Mouse (Mus musculus): ENCODE data around the gene Ifne.

DNA sequence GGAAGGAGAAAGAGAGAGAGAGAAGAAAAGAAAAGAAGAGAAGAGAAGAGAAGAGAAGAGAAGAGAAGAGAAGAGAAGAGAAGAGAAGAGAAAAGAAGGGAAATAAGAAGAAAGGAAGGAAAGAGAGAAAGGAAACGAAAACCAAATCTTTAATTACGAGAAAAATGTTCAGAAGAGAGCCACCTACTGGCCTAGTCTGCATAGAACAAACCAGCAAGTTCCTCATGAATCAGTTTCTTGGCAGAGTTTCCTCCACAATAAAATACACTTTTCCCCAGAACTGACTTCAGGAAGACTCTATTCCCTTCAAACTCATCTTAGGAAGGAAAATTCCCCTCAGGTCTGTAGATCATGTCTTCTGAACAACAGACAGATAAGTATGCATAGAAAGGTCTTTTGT, 34.7 kb downstream of the Ifne start:
- TF ChIP-seq GATA1 (IDR thresholded peaks at IDR 0.05; ENCODE audit: low read length), result no peak
- TF ChIP-seq TAL1 (IDR thresholded peaks at IDR 0.05; ENCODE audit: low read length), result no peak

Measured in erythroblast, embryonic 14.5 days (primary cell).